Mouse (Mus musculus): ENCODE data around the gene AW551984.

- TF ChIP-seq CTCF (IDR thresholded peaks at IDR 0.05; ENCODE audit: low read depth, low read length) = no peak
- TF ChIP-seq POLR2A (IDR thresholded peaks at IDR 0.05; ENCODE audit: extremely low read depth, insufficient read depth, low read length) = no peak
Observed at GRCm38 (mm10) chr9:39550806-39551205, 53.4 kb downstream of the AW551984 start.

All from liver, adult 2 months (tissue).